Mouse (Mus musculus) lung, adult 2 months (tissue): ENCODE results near the gene Ascl1. TPM values are rescaled to one million over a fixed set of nuclear protein-coding genes. Genes with fewer than 3 reads are reported as not detected.

Source experiments
- DNase-seq: peaks from one replicate; pipeline ENCODE4 v3.0.0; 2022
- H3K4me1 ChIP-seq: fragments of 200-500 bp; 2 replicates; pipeline ENCODE4 v1.6.1; 2011; ENCODE audit warnings: low read length; ENCODE audit not compliant: control insufficient read depth, insufficient read depth
- H3K4me3 ChIP-seq: fragments of 200-500 bp; replicated peaks from 2 replicates; pipeline ENCODE3; 2011; ENCODE audit warnings: low read depth, mild to moderate bottlenecking, control low read depth, low read length; ENCODE audit errors: extremely low read depth
- CTCF ChIP-seq: fragments of 200-500 bp; IDR thresholded peaks from 2 replicates; pipeline ENCODE4 v1.5.1; 2011; ENCODE audit warnings: mild to moderate bottlenecking, low read length, control low read depth; ENCODE audit not compliant: insufficient read depth
- POLR2A ChIP-seq: fragments of 200-500 bp; IDR thresholded peaks from 2 replicates; pipeline ENCODE4 v1.6.1; 2011; ENCODE audit warnings: low read depth, mild to moderate bottlenecking, control low read depth, low read length, borderline replicate concordance; ENCODE audit errors: extremely low read depth
- WGBS: fragments of 180-500 bp; shearing (Covaris S2); methylation state at CpG from one replicate; pipeline ENCODE4 v1.1.7; 2018; 5-methylcytosine and 5-hydroxymethylcytosine counted together
- polyA plus RNA-seq: library from polyadenylated mRNA; depleted of rRNA; stranded (reverse); fragments of >200 nt; gene quantifications from 2 replicates; pipeline ENCODE4 v1.2.3, GENCODE M21; 2012

Ascl1 gene
- polyA plus RNA-seq, 1 experiment, result 0.98 TPM

DNA sequence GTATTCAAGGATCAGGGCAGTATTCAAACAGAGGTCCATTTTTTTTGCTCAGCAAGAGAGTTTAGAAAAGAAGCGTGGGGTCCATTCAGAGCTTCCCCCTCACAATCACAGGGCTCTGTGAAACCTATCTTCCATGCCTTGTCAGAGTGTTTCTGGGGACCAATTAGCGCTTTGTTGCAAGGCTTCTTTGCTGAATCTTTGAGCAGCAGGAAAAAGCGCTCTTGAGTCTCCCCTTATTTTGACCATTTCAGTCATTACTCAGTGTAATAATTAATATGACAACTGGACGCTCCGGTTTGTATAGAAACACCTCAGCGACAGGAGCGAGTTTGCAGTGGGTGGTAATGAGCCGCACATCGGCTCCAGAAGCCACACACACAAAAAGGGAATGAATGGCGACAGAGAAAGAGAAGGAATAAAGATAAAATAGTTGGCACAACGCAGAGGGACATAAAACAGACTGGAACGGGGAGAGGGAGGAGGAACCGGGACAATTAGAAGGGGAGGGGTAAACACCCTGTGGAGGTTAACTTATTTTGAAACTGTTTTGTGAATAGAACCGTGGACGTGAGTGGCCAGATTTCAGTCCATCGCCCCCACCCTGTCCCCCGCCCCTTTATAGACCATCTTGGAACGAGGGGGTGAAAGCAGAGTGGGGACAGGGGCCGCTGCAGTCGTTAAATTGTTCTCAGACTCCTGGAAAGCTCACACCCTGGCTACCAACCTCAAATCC, 7.6 kb upstream of the Ascl1 start:
- DNase-seq, result no peak
- Histone ChIP-seq H3K4me3 (no peak overlapping the region), H3K4me1 (no peaks in the 10 kb centered on the region)
- 20% methylated on average over 20 of the region's 20 CpGs for whole genome bisulfite sequencing
- TF ChIP-seq POLR2A, result no peak
- TF ChIP-seq CTCF, result no peak

DNA sequence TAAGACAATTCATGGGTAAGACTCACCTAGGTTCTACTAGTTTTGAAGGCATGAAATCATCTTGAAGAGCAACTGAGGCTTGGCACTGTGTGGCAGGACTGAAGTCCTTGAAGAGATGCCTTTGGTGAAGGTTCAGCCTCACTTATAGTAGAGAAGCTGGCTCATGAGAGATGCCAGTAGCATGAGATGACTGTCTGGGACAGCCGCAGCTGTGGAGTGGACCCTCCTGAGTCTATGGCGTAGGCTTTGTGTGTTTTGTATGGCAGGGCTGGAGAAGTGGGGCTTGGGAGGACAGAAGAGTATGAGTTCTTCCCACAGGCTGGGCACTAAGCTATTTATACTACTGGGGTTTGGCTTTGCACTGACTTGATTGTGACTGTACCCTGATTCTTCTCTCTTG, 3.6 kb upstream of the Ascl1 start:
- no peak for DNase-seq
- 85% methylated on average over 2 of the region's 2 CpGs for WGBS

GRCm38 (mm10) chr10:87494596-87494995, 1.1 kb upstream of the Ascl1 start:
- TF ChIP-seq POLR2A (no peak), CTCF (no peak)
- no peak for DNase-seq
- WGBS, result 2% methylated on average over 18 of the region's 18 CpGs
- H3K4me1 ChIP-seq, result no peaks in the 10 kb centered on the region; the same call in 1 of the 2 replicates
- H3K4me3 ChIP-seq, result no peak overlapping the region

More for the DNA sequence above, 3.6 kb upstream of the Ascl1 start:
- TF ChIP-seq CTCF (no peak), POLR2A (no peak)
- Histone ChIP-seq H3K4me1 (no peaks in the 10 kb centered on the region; the same call in 1 of the 2 replicates), H3K4me3 (no peak overlapping the region)

GRCm38 (mm10) chr10:87494176-87494575, 716 bp upstream of the Ascl1 start:
- Histone ChIP-seq H3K4me3 (no peak overlapping the region), H3K4me1 (no peaks in the 10 kb centered on the region; the same call in 1 of the 2 replicates)
- DNase-seq, result no peak
- TF ChIP-seq CTCF, result no peak
- no peak for TF ChIP-seq POLR2A
- WGBS, result 3% methylated on average over 4 of the region's 4 CpGs

DNA sequence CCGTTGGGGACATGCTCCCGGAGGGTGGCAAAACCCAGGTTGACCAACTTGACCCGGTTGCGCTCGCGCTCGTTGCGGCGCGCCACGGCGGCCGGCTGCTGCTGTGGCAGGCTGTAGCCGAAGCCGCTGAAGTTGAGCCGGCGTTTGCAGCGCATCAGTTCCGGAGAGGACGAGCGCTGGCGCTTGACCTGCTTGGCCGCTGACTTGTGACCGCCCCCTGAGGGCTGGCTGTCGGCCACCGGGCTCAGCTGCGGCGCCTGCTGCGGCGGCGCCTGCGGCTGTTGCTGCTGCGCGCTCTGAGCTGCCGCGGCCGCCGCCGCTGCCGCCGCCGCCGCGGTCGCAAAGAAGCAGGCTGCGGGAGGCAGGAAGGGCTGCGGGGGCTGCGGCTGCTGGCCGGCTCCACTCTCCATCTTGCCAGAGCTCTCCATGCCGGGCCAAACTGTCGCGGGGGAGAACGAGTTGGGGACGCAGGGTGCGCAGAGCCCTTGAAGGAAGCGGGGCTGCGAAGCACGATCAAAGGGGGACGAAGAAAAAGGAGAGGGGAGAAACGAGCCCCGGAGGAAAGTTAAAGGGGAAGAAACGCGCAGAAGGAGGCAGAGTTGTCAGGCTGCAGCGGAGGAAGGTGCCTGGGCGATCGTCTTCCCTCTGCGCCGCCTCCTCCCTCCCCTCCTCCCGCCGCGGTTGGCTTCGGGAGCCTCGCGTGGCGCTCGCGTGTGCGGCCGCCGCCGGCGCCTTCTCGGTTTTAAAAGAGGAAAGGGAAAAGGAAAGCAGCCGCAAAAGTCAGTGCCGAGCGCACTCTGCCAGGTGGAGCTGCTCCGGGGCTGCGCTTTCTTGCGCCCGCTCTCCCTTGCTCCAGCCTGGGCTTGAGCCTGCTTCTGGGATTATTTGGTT, 554 bp downstream of the Ascl1 start:
- TF ChIP-seq POLR2A (no peak), CTCF (no peak)
- Histone ChIP-seq H3K4me3 (no peak overlapping the region), H3K4me1 (no peaks in the 10 kb centered on the region; the same call in 1 of the 2 replicates)
- under 1% methylated on average over 87 of the region's 90 CpGs for WGBS
- DNase-seq, result no peak

DNA sequence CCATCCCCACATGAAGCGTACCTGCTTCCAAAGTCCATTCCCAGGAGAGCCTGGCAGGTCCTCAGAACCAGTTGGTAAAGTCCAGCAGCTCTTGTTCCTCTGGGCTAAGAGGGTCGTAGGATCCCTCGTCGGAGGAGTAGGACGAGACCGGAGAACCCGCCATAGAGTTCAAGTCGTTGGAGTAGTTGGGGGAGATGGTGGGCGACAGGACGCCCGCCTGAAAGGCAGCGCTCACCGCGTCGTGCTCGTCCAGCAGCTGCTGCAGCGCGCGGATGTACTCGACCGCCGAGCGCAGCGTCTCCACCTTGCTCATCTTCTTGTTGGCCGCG, 1.2 kb downstream of the Ascl1 start:
- H3K4me3 ChIP-seq, result no peak overlapping the region
- 1% methylated on average over 26 of the region's 26 CpGs for WGBS
- TF ChIP-seq CTCF (no peak), POLR2A (no peak)
- DNase-seq, result no peak
- H3K4me1 ChIP-seq, result no peaks in the 10 kb centered on the region; the same call in 1 of the 2 replicates

- TF ChIP-seq POLR2A (no peak), CTCF (no peak)
- DNase-seq, result no peak
- 6% methylated on average over 11 of the region's 11 CpGs for WGBS
Measured at GRCm38 (mm10) chr10:87491485-87492040, 1.9 kb downstream of the Ascl1 start.

GRCm38 (mm10) chr10:87490328-87490727, 3.1 kb downstream of the Ascl1 start:
- H3K4me1 ChIP-seq, result no peaks in the 10 kb centered on the region; the same call in 1 of the 2 replicates
- H3K4me3 ChIP-seq, result no peak overlapping the region
- 11% methylated on average over 2 of the region's 2 CpGs for WGBS
- no peak for TF ChIP-seq CTCF
- TF ChIP-seq POLR2A, result no peak
- DNase-seq, result no peak

More at GRCm38 (mm10) chr10:87491485-87492040, 1.9 kb downstream of the Ascl1 start:
- no peaks in the 10 kb centered on the region; the same call in 1 of the 2 replicates for H3K4me1 ChIP-seq
- H3K4me3 ChIP-seq, result no peak overlapping the region

GRCm38 (mm10) chr10:87489246-87490009, 4.0 kb downstream of the Ascl1 start:
- H3K4me3 ChIP-seq, result no peak overlapping the region
- TF ChIP-seq CTCF (no peak), POLR2A (no peak)
- no peaks in the 10 kb centered on the region; the same call in 1 of the 2 replicates for H3K4me1 ChIP-seq
- 6% methylated on average over 18 of the region's 18 CpGs for WGBS
- DNase-seq, result no peak
